Mouse (Mus musculus) testis, adult 2 months (tissue): ENCODE results near the gene Nppc.

Source experiments
- CTCF ChIP-seq: fragments of 200-500 bp; IDR thresholded peaks from 2 replicates; pipeline ENCODE4 v1.5.1; 2012; ENCODE audit warnings: low read depth, mild to moderate bottlenecking, inconsistent platforms, low read length, moderate library complexity; ENCODE audit not compliant: control insufficient read depth, insufficient read depth, insufficient replicate concordance
- POLR2A ChIP-seq: fragments of 200-500 bp; IDR thresholded peaks from 2 replicates; pipeline ENCODE4 v1.6.1; 2012; ENCODE audit warnings: low read depth, mild to moderate bottlenecking, inconsistent platforms, low read length, moderate library complexity; ENCODE audit not compliant: control insufficient read depth

GRCm38 (mm10) chr1:86628270-86628669 is 42.1 kb downstream of the Nppc start:
- no peak for TF ChIP-seq CTCF
- TF ChIP-seq POLR2A = no peak
